ENCODE assay signal across 8 mouse cellular contexts in the genomic region with DNA sequence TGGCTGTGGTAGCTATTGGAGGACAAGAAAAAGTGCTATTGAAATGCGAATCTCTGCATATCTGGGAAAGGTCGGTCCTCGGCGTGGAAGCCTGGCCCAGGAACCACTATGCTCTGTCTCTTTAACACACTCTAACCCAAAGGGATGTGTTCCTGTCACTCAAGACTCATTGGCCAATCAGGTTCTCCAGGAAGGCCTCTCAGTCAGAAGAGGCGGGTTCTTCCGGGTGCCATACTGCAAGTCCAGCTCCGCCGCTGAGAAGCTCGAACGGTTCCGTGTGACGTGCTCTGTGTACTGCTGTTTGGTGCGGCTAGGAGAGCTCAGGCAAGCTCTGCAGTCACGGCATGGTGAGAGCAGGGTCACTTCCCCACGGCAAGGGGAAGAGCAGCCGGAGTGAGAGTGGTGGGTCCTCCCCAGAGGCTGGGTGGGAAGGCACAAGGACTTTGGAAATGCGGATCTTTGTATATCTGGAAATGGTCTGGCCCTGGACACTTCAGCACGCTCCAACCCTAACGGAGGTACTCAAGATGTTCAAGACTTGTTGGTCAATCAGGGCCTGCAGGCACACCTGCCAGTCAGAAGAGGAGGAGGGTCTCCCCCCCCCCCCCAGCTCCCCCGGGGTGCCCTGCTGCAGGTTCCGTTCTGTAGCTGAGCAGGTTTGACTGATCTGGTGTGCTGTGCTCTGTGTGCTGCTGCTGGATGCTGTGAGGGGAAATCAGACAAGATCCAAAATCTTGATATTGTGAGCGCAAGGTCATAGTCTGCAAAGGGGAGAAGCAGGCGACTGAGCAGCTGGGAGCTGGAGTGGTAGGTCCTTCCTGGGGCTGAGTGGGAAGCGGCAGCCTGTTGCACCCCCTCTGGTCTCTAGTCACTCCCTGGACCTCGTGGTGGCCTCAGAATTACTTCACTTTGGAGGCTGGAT. TPM values are rescaled to one million over a fixed set of nuclear protein-coding genes. Genes with fewer than 3 reads are reported as not detected.
DNase-seq lines count a peak whose midpoint lies in the region; ATAC-seq and TF ChIP-seq lines count a peak whose summit lies in the region.

Gene Zfp958 (plus strand): TSS at position 236 of the 922 bp plus-strand sequence.

- H3K4me2 ChIP-seq in lung, postnatal 0 days (replicated peaks; ENCODE audit: low read depth, low read length) = peak within 1 kb of the TSS; percentile 80

- TF ChIP-seq CTCF in lung, postnatal 0 days (IDR thresholded peaks at IDR 0.05) = no peak

- 1% methylated on average over 25 of the region's 25 CpGs for WGBS in hindbrain, embryonic 10.5 days
- WGBS in lung, postnatal 0 days = under 1% methylated on average over 25 of the region's 25 CpGs

- H3K27me3 ChIP-seq in hindbrain, embryonic 10.5 days (ENCODE audit: insufficient read depth, poor library complexity, severe bottlenecking) = no peaks in the 10 kb centered on the region
- H3K27me3 ChIP-seq in lung, postnatal 0 days (replicated peaks; ENCODE audit: insufficient read depth, low read length) = no peaks in the 10 kb centered on the region

- peak; percentile 100 for ATAC-seq in frontal cortex, adult (ENCODE audit: low TSS enrichment)
- peak; percentile 100 for ATAC-seq in lung, postnatal 0 days

- H3K27ac ChIP-seq in hindbrain, embryonic 10.5 days = peak within 1 kb of the TSS; percentile 93
- peak within 1 kb of the TSS; percentile 88 for H3K27ac ChIP-seq in lung, postnatal 0 days (ENCODE audit: low read length)

- peaks cover 9% of the 10 kb centered on the region for H3K4me1 ChIP-seq in hindbrain, embryonic 10.5 days (replicated peaks)
- H3K4me1 ChIP-seq in lung, postnatal 0 days (ENCODE audit: insufficient read depth, low read depth, low read length) = 0 out of 2 replicates have a peak, but pooled peaks cover 8% of the 10 kb centered on the region

- peaks cover 7% of the 10 kb centered on the region for H3K9me3 ChIP-seq in hindbrain, embryonic 10.5 days
- no peaks in the 10 kb centered on the region for H3K9me3 ChIP-seq in lung, postnatal 0 days (ENCODE audit: low read length)

- DNase-seq in MN1 (ENCODE audit: low spot score) = peak; percentile 100
- peak; percentile 99 for DNase-seq in cerebellum, adult 9-10 months
- peak; percentile 91 for DNase-seq in hindbrain, embryonic 10.5 days (ENCODE audit: low spot score)
- DNase-seq in layer of hippocampus, adult 9-11 months = peak; percentile 98
- peak; percentile 99 for DNase-seq in lung, postnatal 0 days (ENCODE audit: low spot score)
- DNase-seq in ovary, postnatal 14 days (ENCODE audit: low spot score) = peak; percentile 92
- peak; percentile 94 for DNase-seq in thymus, postnatal 14 days

- peak within 1 kb of the TSS; percentile 78 for H3K9ac ChIP-seq in lung, postnatal 0 days (replicated peaks; ENCODE audit: low read depth)

- TF ChIP-seq EP300 in lung, postnatal 0 days (IDR thresholded peaks at IDR 0.05) = no peak

- peaks cover 35% of the 10 kb centered on the region for H3K36me3 ChIP-seq in hindbrain, embryonic 10.5 days
- H3K36me3 ChIP-seq in lung, postnatal 0 days (ENCODE audit: insufficient read depth, low read length) = no peaks in the 10 kb centered on the region

- peak within 1 kb of the TSS; percentile 88 for H3K4me3 ChIP-seq in hindbrain, embryonic 10.5 days
- H3K4me3 ChIP-seq in lung, postnatal 0 days (ENCODE audit: low read depth, low read length) = peak within 1 kb of the TSS; percentile 75

RNA-seq across cellular contexts. Expression of gene Zfp958, which starts in this region (rescaled TPM):
- 9.2 and 15.4 TPM in 2 replicates for polyA plus RNA-seq in hindbrain, embryonic 10.5 days (2016; fragmentation: Nextera tagmentation; extraction: Ambion mirVana)
- polyA plus RNA-seq in lung, postnatal 0 days (2015; fragmentation: Nextera tagmentation; extraction: Ambion mirVana) = 9.3 and 9.6 TPM in 2 replicates

Comparison
In these comparisons a context has a peak if more than half of its experiments do, and no peak if none do; other contexts are left out.
1. Peak in every context shown above with its lines: DNase-seq, ATAC-seq, H3K4me3 ChIP-seq and H3K27ac ChIP-seq.